Mouse (Mus musculus): ENCODE results near the gene Slc16a10. TPM values are rescaled to one million over a fixed set of nuclear protein-coding genes. Genes with fewer than 3 reads are reported as not detected.

Slc16a10 gene
- polyA plus RNA-seq, 1 experiment: 5.4 TPM

DNA sequence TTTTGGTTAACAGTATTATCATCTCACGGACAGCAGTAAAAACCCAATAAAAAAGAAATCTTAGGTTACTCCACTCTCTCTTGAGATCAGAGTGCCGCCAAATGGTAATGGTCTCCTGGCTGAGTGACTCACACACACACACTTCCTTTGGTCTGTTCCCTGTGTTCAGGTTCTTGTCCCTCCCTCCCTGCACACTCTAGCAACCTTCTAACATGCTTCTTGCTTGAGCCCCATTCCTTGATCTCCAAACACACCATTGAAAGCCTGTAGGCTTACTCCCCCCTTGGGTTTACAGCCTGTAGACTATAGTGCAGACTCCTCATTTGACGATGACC is 83.3 kb downstream of the Slc16a10 start:
- Histone ChIP-seq H3K4me1 (ENCODE audit: control insufficient read depth, insufficient read depth, low read length) (no peaks in the 10 kb centered on the region), H3K27me3 (ENCODE audit: control insufficient read depth, insufficient read depth, low read length, poor library complexity, severe bottlenecking) (no peaks in the 10 kb centered on the region; the same call in 1 of the 2 replicates), H3K4me3 (ENCODE audit: low read depth, low read length) (no peak overlapping the region), H3K27ac (ENCODE audit: insufficient read depth, low read length) (no peak overlapping the region), H3K9ac (ENCODE audit: low read depth, poor library complexity, severe bottlenecking) (no peak overlapping the region), H3K9me3 (replicated peaks; ENCODE audit: control insufficient read depth, insufficient read depth, low read length, poor library complexity, severe bottlenecking) (no peaks in the 10 kb centered on the region), H3K36me3 (ENCODE audit: control insufficient read depth, insufficient read depth, low read length, poor library complexity, severe bottlenecking) (no peaks in the 10 kb centered on the region)
- no peak for TF ChIP-seq POLR2A (IDR thresholded peaks at IDR 0.05; ENCODE audit: insufficient read depth, low read length)
- TF ChIP-seq EP300 (IDR thresholded peaks at IDR 0.05; ENCODE audit: insufficient read depth, low read depth, low read length): no peak
- no peak for TF ChIP-seq CTCF (IDR thresholded peaks at IDR 0.05; ENCODE audit: low read depth, low read length)

- Histone ChIP-seq H3K9me3 (replicated peaks; ENCODE audit: control insufficient read depth, insufficient read depth, low read length, poor library complexity, severe bottlenecking) (no peaks in the 10 kb centered on the region), H3K4me3 (ENCODE audit: low read depth, low read length) (no peak overlapping the region), H3K36me3 (ENCODE audit: control insufficient read depth, insufficient read depth, low read length, poor library complexity, severe bottlenecking) (no peaks in the 10 kb centered on the region), H3K4me1 (ENCODE audit: control insufficient read depth, insufficient read depth, low read length) (no peaks in the 10 kb centered on the region), H3K9ac (ENCODE audit: low read depth, poor library complexity, severe bottlenecking) (no peak overlapping the region), H3K27ac (ENCODE audit: insufficient read depth, low read length) (no peak overlapping the region), H3K27me3 (ENCODE audit: control insufficient read depth, insufficient read depth, low read length, poor library complexity, severe bottlenecking) (no peaks in the 10 kb centered on the region; the same call in 1 of the 2 replicates)
- TF ChIP-seq CTCF (IDR thresholded peaks at IDR 0.05; ENCODE audit: low read depth, low read length): no peak
- no peak for TF ChIP-seq POLR2A (IDR thresholded peaks at IDR 0.05; ENCODE audit: insufficient read depth, low read length)
- TF ChIP-seq EP300 (IDR thresholded peaks at IDR 0.05; ENCODE audit: insufficient read depth, low read depth, low read length): no peak
Measured at GRCm38 (mm10) chr10:40058062-40058785, 83.8 kb downstream of the Slc16a10 start.

DNA sequence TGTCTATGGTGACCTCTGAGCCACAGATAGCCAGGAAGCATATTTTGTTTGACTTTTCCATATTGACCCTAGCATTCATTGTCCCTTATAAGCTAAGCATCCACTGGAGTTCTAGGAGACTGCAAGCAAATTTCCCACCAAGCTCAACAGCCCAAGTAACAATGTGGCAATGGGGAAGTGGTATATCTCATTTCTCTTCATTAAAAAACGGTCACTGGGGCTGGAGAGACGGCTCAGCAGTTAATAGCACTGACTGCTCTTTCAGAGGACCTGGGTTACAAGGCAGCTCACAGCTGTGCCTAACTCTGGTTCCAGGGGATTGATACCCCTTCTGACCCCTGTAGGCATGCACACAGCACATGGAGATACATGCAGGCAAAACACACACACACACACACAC is 84.4 kb downstream of the Slc16a10 start:
- no peak overlapping the region for H3K27ac ChIP-seq (ENCODE audit: insufficient read depth, low read length)
- H3K4me3 ChIP-seq (ENCODE audit: low read depth, low read length): no peak overlapping the region
- no peak overlapping the region for H3K9ac ChIP-seq (ENCODE audit: low read depth, poor library complexity, severe bottlenecking)
- H3K36me3 ChIP-seq (ENCODE audit: control insufficient read depth, insufficient read depth, low read length, poor library complexity, severe bottlenecking): no peaks in the 10 kb centered on the region
- H3K27me3 ChIP-seq (ENCODE audit: control insufficient read depth, insufficient read depth, low read length, poor library complexity, severe bottlenecking): no peaks in the 10 kb centered on the region; the same call in 1 of the 2 replicates
- H3K4me1 ChIP-seq (ENCODE audit: control insufficient read depth, insufficient read depth, low read length): no peaks in the 10 kb centered on the region
- H3K9me3 ChIP-seq (replicated peaks; ENCODE audit: control insufficient read depth, insufficient read depth, low read length, poor library complexity, severe bottlenecking): no peaks in the 10 kb centered on the region
- TF ChIP-seq CTCF (IDR thresholded peaks at IDR 0.05; ENCODE audit: low read depth, low read length) (no peak), EP300 (IDR thresholded peaks at IDR 0.05; ENCODE audit: insufficient read depth, low read depth, low read length) (no peak), POLR2A (IDR thresholded peaks at IDR 0.05; ENCODE audit: insufficient read depth, low read length) (no peak)

DNA sequence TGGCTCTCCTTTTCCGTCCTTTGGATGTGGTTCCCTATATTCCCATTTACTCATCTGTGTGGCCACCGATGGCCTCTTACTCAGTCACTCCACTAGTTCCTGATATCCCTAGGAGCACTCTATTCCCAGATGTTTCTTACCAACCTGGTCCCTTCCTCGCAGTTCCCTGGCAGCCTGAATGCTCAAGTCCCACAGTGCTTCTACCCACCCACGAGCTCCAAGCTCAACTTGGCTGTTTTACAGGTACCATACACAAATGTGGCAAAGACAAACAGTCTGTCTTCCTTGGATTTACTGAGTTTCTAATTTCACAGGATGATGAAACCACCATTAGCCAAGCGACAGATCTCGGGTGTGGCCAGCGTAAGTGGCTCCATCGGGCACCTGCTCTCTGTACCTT is 87.6 kb downstream of the Slc16a10 start:
- no peaks in the 10 kb centered on the region for H3K36me3 ChIP-seq (ENCODE audit: control insufficient read depth, insufficient read depth, low read length, poor library complexity, severe bottlenecking)
- H3K9me3 ChIP-seq (replicated peaks; ENCODE audit: control insufficient read depth, insufficient read depth, low read length, poor library complexity, severe bottlenecking): no peaks in the 10 kb centered on the region
- H3K9ac ChIP-seq (ENCODE audit: low read depth, poor library complexity, severe bottlenecking): no peak overlapping the region
- no peak overlapping the region for H3K4me3 ChIP-seq (ENCODE audit: low read depth, low read length)
- H3K27me3 ChIP-seq (ENCODE audit: control insufficient read depth, insufficient read depth, low read length, poor library complexity, severe bottlenecking): no peaks in the 10 kb centered on the region
- no peaks in the 10 kb centered on the region for H3K4me1 ChIP-seq (ENCODE audit: control insufficient read depth, insufficient read depth, low read length)
- no peak for TF ChIP-seq POLR2A (IDR thresholded peaks at IDR 0.05; ENCODE audit: insufficient read depth, low read length)
- no peak for TF ChIP-seq EP300 (IDR thresholded peaks at IDR 0.05; ENCODE audit: insufficient read depth, low read depth, low read length)
- no peak for TF ChIP-seq CTCF (IDR thresholded peaks at IDR 0.05; ENCODE audit: low read depth, low read length)
- no peak overlapping the region for H3K27ac ChIP-seq (ENCODE audit: insufficient read depth, low read length)

GRCm38 (mm10) chr10:40053896-40054295 is 88.2 kb downstream of the Slc16a10 start:
- H3K4me3 ChIP-seq (ENCODE audit: low read depth, low read length): no peak overlapping the region
- TF ChIP-seq EP300 (IDR thresholded peaks at IDR 0.05; ENCODE audit: insufficient read depth, low read depth, low read length): no peak

DNA sequence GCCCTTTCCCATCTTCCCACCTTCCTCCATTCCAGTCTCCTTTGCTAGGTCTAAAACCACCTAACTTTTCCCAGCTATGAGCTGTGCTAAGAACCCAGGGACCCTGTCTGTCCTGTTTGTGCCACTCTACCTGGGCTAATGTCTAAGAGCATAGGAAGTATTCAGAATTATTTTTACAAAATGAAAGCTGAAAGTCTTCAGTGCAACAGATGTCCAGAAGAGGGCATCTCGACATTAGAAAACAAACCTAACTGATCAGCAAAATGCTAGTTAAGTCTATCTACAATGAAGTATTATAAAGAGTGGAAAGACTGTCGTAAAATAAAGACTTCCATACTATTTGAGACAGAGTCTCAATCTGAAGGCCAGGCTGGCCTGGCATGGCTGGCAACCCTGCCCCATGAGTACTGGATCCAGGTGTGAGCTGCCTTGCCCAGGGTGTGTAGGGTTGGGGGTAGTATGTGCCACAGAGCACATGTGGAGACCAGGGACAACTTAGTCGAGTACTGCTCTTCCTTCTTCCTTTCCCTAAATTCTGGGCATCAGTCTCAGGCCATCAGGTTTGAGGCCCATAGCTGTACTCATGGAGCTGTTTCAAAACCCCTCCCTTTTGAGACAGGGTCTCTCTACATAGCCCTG is 88.7 kb downstream of the Slc16a10 start:
- H3K9me3 ChIP-seq (replicated peaks; ENCODE audit: control insufficient read depth, insufficient read depth, low read length, poor library complexity, severe bottlenecking): no peaks in the 10 kb centered on the region

More at GRCm38 (mm10) chr10:40053896-40054295, 88.2 kb downstream of the Slc16a10 start:
- Histone ChIP-seq H3K9me3 (replicated peaks; ENCODE audit: control insufficient read depth, insufficient read depth, low read length, poor library complexity, severe bottlenecking) (no peaks in the 10 kb centered on the region), H3K27me3 (ENCODE audit: control insufficient read depth, insufficient read depth, low read length, poor library complexity, severe bottlenecking) (no peaks in the 10 kb centered on the region), H3K4me1 (ENCODE audit: control insufficient read depth, insufficient read depth, low read length) (no peaks in the 10 kb centered on the region), H3K36me3 (ENCODE audit: control insufficient read depth, insufficient read depth, low read length, poor library complexity, severe bottlenecking) (no peaks in the 10 kb centered on the region), H3K9ac (ENCODE audit: low read depth, poor library complexity, severe bottlenecking) (no peak overlapping the region), H3K27ac (ENCODE audit: insufficient read depth, low read length) (no peak overlapping the region)

More for the DNA sequence above, 88.7 kb downstream of the Slc16a10 start:
- Histone ChIP-seq H3K27ac (ENCODE audit: insufficient read depth, low read length) (no peak overlapping the region), H3K4me3 (ENCODE audit: low read depth, low read length) (no peak overlapping the region), H3K36me3 (ENCODE audit: control insufficient read depth, insufficient read depth, low read length, poor library complexity, severe bottlenecking) (no peaks in the 10 kb centered on the region), H3K27me3 (ENCODE audit: control insufficient read depth, insufficient read depth, low read length, poor library complexity, severe bottlenecking) (no peaks in the 10 kb centered on the region), H3K4me1 (ENCODE audit: control insufficient read depth, insufficient read depth, low read length) (no peaks in the 10 kb centered on the region), H3K9ac (ENCODE audit: low read depth, poor library complexity, severe bottlenecking) (no peak overlapping the region)
- no peak for TF ChIP-seq EP300 (IDR thresholded peaks at IDR 0.05; ENCODE audit: insufficient read depth, low read depth, low read length)
- TF ChIP-seq POLR2A (IDR thresholded peaks at IDR 0.05; ENCODE audit: insufficient read depth, low read length): no peak

Measured in ES-Bruce4 (cell line).